Mouse (Mus musculus) embryonic fibroblast, embryonic 13.5 days (primary cell): ENCODE results near the gene Fggy.

ENCODE experiments used
- CTCF ChIP-seq: IDR thresholded peaks from 2 replicates; pipeline ENCODE4 v1.5.1; 2011; ENCODE audit warnings: mild to moderate bottlenecking, control low read depth, low read length, moderate library complexity, borderline replicate concordance; ENCODE audit not compliant: insufficient read depth
- POLR2A ChIP-seq: IDR thresholded peaks from 2 replicates; pipeline ENCODE4 v1.6.1; 2011; ENCODE audit warnings: low read depth, mild to moderate bottlenecking, control low read depth, low read length, moderate library complexity

DNA sequence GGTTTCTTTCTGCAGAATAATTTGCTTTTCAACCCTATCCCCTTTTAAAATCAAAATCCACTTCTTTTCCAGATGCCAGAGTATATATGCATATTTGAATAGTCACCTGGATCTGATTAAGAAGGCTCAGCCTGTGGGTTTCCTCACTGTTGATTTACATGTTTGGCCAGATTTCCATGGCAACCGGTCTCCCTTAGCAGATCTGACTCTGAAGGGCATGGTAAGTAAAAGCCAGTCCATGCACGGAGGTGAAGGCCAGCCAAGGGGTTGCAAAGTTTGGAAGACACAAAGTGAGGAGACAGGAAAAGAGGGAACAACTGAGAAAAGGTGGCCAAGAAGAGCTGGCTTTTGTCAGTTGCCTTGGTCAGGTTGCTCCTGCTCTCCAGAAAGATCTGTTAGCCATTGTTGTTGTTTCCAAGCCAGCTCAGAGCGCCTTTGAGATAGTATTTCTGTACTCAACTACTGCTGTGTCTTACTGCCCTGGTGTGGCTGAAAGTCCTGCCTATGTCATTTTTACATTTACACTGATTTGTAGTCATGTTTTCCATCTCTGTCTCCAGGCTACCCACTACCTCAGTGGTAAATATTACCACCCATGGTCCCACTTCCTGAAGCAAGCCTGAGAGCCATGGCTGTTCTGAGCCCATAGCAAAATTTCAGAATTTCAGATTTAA is 264.7 kb downstream of the Fggy start:
- TF ChIP-seq POLR2A (no peak), CTCF (no peak)
